Mouse (Mus musculus): ENCODE results near the gene Tchhl1.

- TF ChIP-seq CTCF (conservative IDR thresholded peaks at IDR 0.05; ENCODE audit: low read length) (no peak), POU5F1 (IDR thresholded peaks at IDR 0.05; ENCODE audit: borderline replicate concordance, low read length) (no peak), NANOG (IDR thresholded peaks at IDR 0.05; ENCODE audit: borderline replicate concordance, low read length) (no peak)
Measured at GRCm38 (mm10) chr3:93488541-93488940, 20.0 kb downstream of the Tchhl1 start.

All from E14TG2a.4 (cell line).